Mouse (Mus musculus) MEL (cell line): ENCODE data around the gene Ing1.

Experiments
- CHD2 ChIP-seq: IDR thresholded peaks from 2 replicates; pipeline ENCODE4 v1.6.1; 2011; ENCODE audit warnings: low read length, improper control_type of control experiment
- CTCF ChIP-seq, 3 experiments: IDR thresholded peaks in 2 of 3; conservative IDR thresholded peaks in 1 of 3; 2 replicates each; pipeline ENCODE4 v1.5.1; 2011 to 2012; ENCODE audit warnings: low read length in 3 of 3, low read depth in 2 of 3, mild to moderate bottlenecking in 2 of 3, improper control_type of control experiment in 1 of 3, inconsistent platforms in 1 of 3, mixed read lengths in 1 of 3, moderate library complexity in 1 of 3; ENCODE audit not compliant: control insufficient read depth in 1 of 3, insufficient read depth in 1 of 3, poor library complexity in 1 of 3, severe bottlenecking in 1 of 3
- E2F4 ChIP-seq: IDR thresholded peaks from 2 replicates; pipeline ENCODE4 v1.6.1; 2011; ENCODE audit warnings: low read depth, low read length, improper control_type of control experiment, borderline replicate concordance
- ELF1 ChIP-seq: IDR thresholded peaks from 2 replicates; pipeline ENCODE4 v1.6.1; 2014; ENCODE audit warnings: low read depth, mild to moderate bottlenecking, inconsistent platforms, low read length, improper control_type of control experiment, moderate library complexity
- EP300 ChIP-seq, 2 experiments: IDR thresholded peaks; 2 replicates each; pipeline ENCODE4 v1.6.1; 2011; ENCODE audit warnings: improper control_type of control experiment in 2 of 2, low read length in 2 of 2, low read depth in 1 of 2, mild to moderate bottlenecking in 1 of 2
- JUND ChIP-seq: IDR thresholded peaks from 2 replicates; pipeline ENCODE4 v1.6.1; 2011; ENCODE audit warnings: low read depth, mild to moderate bottlenecking, improper control_type of control experiment, low read length
- MAFK ChIP-seq: IDR thresholded peaks from 2 replicates; pipeline ENCODE4 v1.6.1; 2011; ENCODE audit warnings: low read depth, mild to moderate bottlenecking, low read length, improper control_type of control experiment, borderline replicate concordance
- MXI1 ChIP-seq: IDR thresholded peaks from 2 replicates; pipeline ENCODE4 v1.6.1; 2011; ENCODE audit warnings: mild to moderate bottlenecking, low read depth, low read length, improper control_type of control experiment
- SMC3 ChIP-seq: IDR thresholded peaks from 2 replicates; pipeline ENCODE4 v1.6.1; 2011; ENCODE audit warnings: low read depth, low read length, improper control_type of control experiment
- TBP ChIP-seq: IDR thresholded peaks from 2 replicates; pipeline ENCODE4 v1.8.0; 2011; ENCODE audit warnings: low read depth, low read length, improper control_type of control experiment
- USF1 ChIP-seq: IDR thresholded peaks from 2 replicates; pipeline ENCODE4 v1.6.1; 2014; ENCODE audit warnings: low read depth, mild to moderate bottlenecking, inconsistent platforms, low read length, improper control_type of control experiment, moderate library complexity
- ZMIZ1 ChIP-seq: IDR thresholded peaks from 2 replicates; pipeline ENCODE4 v1.6.1; 2012; ENCODE audit warnings: low read depth, mild to moderate bottlenecking, inconsistent platforms, low read length, improper control_type of control experiment, moderate library complexity
- ZNF384 ChIP-seq: IDR thresholded peaks from 2 replicates; pipeline ENCODE4 v1.6.1; 2012; ENCODE audit warnings: low read depth, mild to moderate bottlenecking, inconsistent platforms, low read length, improper control_type of control experiment

DNA sequence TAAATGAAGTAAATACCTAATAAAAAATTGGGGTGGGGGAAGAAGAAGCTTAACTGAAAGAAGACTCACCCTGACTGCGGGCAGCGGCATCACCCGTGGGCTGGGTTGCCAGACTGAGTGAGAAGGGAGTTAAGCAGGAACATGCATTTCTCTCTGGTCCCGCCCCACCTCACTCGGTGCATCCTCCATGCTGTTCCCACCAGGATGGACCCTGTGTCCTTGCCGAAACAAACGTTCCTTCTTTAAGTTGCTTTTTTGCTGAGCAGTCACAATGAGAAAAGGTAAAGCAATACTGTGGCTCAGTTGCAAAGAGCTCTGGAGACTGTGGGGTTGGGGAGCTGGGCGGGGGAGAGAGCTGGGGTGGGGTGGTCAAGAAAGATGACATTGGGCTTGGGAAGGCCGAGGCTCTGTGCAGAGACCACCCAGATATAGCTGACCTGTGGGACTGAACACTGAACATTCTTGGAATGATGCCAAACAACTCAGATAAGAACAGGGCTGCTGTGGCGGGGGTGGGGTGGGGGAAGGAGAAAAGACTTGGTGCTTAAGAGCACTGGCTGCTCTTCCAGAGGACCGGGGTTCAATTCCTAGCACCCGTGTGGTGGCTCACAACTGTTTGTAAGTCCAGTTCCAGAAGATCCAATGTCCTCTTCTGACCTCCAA, 38.0 kb downstream of the Ing1 start:
- TF ChIP-seq JUND (no peak), ZMIZ1 (no peak), SMC3 (no peak), TBP (no peak), E2F4 (no peak), MAFK (no peak), EP300 (IDR thresholded peaks at IDR 0.05; ENCODE audit: low read depth in 1 of 2, low read length in 2 of 2) (no peak), CTCF (IDR thresholded peaks at IDR 0.05 in 2 of 3, conservative IDR thresholded peaks at IDR 0.05 in 1 of 3; ENCODE audit: control insufficient read depth in 1 of 3, insufficient read depth in 1 of 3, low read depth in 2 of 3, low read length in 3 of 3, poor library complexity in 1 of 3, severe bottlenecking in 1 of 3) (no peak), ELF1 (no peak), ZNF384 (no peak), CHD2 (no peak), MXI1 (no peak), USF1 (no peak)
